Mouse (Mus musculus): ENCODE measurements around the gene Zkscan3. TPM values are rescaled to one million over a fixed set of nuclear protein-coding genes. Genes with fewer than 3 reads are reported as not detected.
A peak's percentile ranks its signal among the peaks of the same experiment; 100 is the strongest.

Zkscan3 gene
- total RNA-seq, 2 experiments from 2014 or later, result 15.9 to 16.8 TPM

DNA sequence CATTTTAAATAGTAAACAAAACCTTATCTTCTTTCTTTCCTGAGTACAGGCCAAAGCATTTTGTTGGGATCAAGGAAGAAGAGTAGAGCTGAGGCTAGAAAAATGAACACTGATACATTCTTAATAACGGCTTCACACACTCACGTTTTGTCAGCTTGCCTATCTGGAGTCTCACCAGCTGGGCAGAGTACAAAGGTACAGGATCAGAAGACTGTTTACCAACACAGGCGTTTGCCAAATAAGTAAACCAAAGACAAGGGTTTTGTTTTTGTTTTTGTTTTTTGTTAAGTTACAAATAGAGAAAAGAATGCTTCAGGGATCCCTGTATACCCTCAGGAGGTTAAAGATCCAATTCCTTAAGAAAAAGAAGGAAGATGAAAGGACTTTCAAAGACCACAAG, 1.4 kb downstream of the Zkscan3 start:
- DNase-seq, result no peak

DNA sequence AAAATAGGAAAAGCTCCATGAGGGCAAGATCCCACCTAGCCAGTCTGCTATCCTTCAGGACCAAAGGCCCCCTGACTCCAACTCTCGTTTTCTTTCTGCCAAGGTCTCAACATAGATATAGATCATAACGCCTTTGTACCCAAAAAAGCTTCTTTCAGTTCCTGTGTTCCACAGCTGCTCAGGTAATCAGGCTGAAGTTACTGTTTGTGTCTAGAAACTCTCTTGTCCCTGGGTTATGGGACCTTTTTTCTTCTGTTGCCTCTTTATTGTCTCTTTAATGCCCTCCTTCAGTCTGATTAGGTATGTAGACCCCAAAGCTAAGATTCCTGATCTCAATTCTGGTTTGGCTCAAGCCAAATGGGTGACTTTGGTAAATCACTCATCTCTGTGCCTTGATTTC, 5.1 kb downstream of the Zkscan3 start:
- no peak for DNase-seq

DNA sequence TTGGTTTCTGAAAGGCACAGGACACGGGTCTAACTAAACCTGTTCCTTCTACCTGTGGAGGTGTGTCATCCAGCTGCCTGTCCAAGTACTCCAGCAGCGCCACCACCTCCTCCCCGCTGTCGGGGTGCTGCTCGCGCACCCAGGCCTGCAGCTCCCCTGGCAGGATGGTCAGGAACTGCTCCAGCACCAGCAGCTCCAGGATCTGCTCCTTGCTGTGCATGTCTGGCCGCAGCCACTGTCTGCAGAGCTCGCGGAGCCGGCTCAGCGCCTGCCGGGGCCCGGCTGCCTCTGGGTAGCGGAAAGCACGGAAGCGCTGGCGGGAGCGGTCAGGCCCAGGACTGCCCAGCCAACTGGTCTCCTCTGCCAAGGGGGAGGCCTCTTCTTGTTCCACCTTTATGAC, 6.5 kb downstream of the Zkscan3 start:
- DNase-seq, result peak; percentile 8

DNA sequence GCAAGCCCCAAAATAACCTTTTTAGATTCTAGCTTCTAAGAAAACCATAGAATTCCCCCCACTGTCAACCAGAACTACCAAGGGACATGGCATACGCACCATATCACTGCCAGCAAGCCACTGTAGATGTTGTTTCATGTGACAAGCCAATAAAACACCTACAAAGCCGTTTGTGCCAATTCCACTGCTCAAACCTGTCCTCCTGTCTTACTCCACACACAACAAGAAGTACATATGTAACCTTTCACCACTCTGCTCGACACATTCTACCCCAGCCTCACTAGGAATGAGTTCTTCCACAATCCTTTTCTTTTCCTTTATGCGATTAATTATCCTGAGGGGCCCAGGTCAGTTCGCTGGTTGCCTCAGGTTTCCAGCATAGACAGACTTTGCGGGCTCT, 6.9 kb downstream of the Zkscan3 start:
- no peak for DNase-seq

DNA sequence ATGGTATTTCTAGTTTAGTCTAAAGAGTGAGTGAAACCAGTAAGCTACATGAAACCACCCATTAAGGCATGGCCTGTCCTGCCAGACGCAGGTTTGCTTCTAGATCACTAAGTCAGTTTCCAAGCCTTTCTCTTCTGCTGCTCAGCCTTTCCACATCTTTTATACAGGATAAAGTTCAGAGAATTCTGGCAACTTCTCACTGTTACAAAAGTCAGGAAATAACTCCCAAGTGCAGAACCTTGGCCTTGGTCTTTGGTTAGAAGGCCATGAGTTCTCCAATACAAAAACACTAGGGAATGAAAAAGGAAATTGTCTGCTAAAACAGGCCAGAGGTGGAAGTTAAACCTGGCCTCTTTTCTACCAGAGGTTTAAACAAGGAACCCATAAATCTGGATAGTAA, 7.3 kb downstream of the Zkscan3 start:
- no peak for DNase-seq

DNA sequence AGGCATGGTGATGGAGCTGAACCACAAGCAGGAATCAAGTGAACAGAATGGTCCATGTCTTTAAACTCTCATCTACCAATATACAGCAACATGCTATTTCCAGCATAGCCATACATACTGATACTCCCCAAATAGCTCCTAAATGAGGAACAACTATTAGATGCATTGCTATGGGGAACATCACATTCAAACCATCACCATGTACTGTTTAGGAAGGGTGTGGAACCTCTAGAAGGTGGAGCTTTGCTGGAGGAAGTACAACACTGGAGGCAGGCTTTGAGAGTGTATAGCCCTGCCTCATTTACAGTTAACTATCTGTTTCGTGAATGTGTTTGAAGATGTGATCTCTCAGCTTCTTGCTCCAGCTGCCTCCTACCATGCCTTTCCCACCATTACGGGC, 24.8 kb downstream of the Zkscan3 start:
- no peak for DNase-seq

DNA sequence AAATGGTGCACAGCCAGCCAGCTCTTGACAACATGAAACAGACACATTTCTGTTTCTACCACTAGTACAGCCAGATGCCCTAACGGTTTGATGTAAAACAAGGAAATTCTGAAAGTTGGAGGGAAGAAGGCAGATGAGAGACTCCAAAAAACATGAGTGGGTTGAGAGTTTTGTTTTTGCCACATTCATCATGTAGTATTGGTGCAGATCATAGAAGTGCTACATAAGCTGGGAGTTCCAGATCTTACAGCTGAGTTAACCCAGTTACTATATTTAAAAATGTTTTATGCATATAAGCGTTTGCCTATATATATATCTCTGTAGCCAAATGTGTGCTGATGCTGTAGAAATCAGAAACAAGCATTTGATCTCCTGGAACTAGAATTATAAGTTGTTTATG, 29.9 kb downstream of the Zkscan3 start:
- DNase-seq, result no peak

DNA sequence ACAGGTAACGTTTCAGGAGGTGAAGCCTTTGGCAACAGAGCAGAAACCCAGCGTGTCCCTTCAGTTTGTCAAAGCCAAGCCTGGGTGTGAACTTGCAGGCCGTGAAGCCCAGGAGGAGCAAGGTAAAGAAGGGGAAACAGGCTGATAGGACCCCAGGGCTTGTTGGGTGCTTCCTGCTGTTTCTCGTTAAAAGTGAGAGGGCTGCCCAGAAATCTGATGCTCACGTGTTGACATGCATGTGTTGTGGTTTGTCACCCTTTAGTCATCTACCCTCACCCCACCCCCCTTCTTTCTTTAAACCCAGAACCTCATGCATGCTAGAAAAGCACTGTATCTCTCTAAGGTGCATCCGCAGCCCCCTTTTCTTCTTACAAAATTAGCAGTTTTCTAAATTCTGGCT, 35.9 kb downstream of the Zkscan3 start:
- DNase-seq, result no peak

DNA sequence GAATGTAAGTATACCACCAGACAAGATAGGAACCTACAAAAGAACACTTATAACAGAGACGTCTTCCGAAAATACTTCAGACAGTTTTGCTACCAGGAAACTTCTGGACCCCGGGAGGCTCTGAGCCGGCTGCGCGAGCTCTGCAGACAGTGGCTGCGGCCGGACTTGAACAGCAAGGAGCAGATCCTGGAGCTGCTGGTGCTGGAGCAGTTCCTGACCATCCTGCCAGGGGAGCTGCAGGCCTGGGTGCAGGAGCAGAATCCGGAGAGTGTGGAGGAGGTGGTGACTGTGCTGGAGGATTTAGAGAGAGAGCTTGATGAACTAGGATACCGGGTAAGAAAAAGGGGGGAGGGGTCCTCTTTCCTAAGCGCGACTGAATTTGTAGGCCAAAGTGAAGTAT, 38.8 kb downstream of the Zkscan3 start:
- no peak for DNase-seq

DNA sequence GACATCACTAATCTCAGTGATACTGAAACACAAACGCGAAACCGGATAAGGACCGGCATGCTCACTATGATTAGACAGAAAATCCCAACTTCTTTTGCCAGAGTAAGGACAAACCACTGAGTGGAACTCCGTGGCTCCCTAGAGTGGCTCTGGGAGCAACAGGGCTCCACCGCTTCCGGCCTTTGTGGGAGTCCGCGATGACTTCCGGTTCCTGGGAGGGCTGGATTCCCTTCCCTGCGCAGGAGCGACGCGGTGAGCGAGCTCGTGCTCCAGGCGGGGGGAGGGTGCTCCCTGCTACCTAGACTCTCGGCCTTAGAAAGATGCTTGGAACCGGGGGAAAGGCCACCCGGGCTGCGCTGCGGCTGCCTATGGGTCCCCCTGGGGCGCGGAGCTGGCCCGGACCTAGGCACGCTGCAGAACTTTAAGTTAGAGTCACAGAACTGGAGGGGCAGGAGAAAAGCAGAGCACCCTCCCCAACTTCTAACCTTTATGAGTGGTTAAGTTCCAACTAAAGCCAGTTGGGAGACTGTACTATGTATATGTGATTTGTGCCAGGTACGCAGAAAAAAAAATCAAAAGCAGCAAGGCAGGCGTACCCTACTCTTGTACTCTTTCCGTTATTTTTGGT, 39.8 kb downstream of the Zkscan3 start, which contains the start of gene Zscan12:
Zscan12 (plus strand) TSS at position 200 of the 628 bp plus-strand sequence.
- peak; percentile 89 for DNase-seq

DNA sequence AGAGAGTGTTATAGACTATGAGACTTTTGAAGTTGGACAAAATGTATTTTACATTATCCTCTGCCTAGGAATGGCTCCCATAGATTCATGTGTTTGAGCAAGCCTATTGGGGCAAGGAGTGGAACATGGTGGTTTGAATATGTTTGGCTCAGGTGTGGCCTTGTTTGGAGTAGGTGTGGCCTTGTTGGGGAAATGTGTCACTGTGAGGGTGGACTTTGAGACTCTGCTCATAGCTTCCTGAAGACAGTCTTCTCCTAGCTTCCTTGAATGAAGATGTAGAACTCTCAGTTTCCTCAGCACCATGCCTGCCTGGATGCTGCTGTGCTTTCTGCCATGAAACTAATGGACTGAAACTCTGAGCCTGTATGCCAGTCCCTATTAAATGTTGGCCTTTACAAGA, 52.0 kb downstream of the Zkscan3 start:
- no peak for DNase-seq

DNA sequence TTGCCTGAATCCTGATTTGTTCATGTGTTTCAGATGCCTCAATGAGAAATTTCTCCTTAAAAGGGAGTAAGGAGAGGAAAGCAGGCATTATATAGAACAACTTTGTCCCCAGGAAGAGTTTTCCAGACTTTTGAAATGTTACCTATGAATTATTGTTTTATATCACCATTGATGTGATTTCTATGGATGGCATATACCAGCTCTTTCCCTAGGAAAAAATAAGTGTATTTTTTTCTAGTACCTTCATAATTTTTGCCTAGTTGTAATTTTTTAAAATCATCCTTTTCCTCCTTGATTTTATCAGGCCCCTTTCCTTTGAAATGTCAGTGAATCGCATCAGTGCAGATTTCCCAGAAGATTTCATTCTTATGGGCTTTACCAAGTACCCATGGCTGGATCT, 55.9 kb downstream of the Zkscan3 start, which contains the start of gene Olfr1367:
Olfr1367 (plus strand) TSS at position 301 of the 400 bp plus-strand sequence.
- no peak for DNase-seq

Small RNAs within 50 kb of the gene (microRNA-seq; reads per million reads assigned to microRNA genes)
- gene Mir1896 (ENCODE audit: borderline replicate concordance in 2 of 2), result 0 reads per million in 2 experiments
- gene Mir6942 (ENCODE audit: borderline replicate concordance in 2 of 2), result 0 reads per million in 2 experiments

Other genes with a start within 250 kb of the Zkscan3 start
- gene Trim27, start 223.3 kb downstream of the Zkscan3 start, total RNA-seq (2021), result 10 to 100 TPM; 20.6 to 24.7 TPM
- gene Gpx5, start 110.0 kb downstream of the Zkscan3 start, total RNA-seq (2021), result not detected
- not detected for gene Gpx6, start 90.6 kb downstream of the Zkscan3 start, total RNA-seq (2021)
- not detected for gene Olfr1367, start 55.8 kb downstream of the Zkscan3 start, total RNA-seq (2021)
- 1 to 10 TPM; 4.5 to 5.0 TPM for gene Zscan12, start 39.9 kb downstream of the Zkscan3 start, total RNA-seq (2021)
- gene Pgbd1, start 38.3 kb upstream of the Zkscan3 start, total RNA-seq (2021), result under 1 TPM; 0.15 to 0.27 TPM
- 10 to 100 TPM; 10.2 to 10.3 TPM for gene Zscan26, start 51.0 kb upstream of the Zkscan3 start, total RNA-seq (2021)
- gene Nkapl, start 65.8 kb upstream of the Zkscan3 start, total RNA-seq (2021), result under 1 TPM in 1 of 2 experiments, not detected in 1; 0.18 TPM
- gene Zkscan4, start 76.2 kb upstream of the Zkscan3 start, total RNA-seq (2021), result under 1 TPM; 0.41 to 0.59 TPM
- gene Gm10065, start 76.7 kb upstream of the Zkscan3 start, total RNA-seq (2021), result not detected
- 10 to 100 TPM; 20.2 to 21.5 TPM for gene AK157302, start 92.5 kb upstream of the Zkscan3 start, total RNA-seq (2021)
- 100 to 1,000 TPM; 119 to 147 TPM for gene Gm11273, start 98.7 kb upstream of the Zkscan3 start, total RNA-seq (2021)
- 1 to 10 TPM; 3.8 to 5.4 TPM for gene Zkscan8, start 128.4 kb upstream of the Zkscan3 start, total RNA-seq (2021)
- not detected for gene Olfr1366, start 140.1 kb upstream of the Zkscan3 start, total RNA-seq (2021)
- not detected for gene Olfr1535, start 157.1 kb upstream of the Zkscan3 start, total RNA-seq (2021)
- gene Olfr1364, start 179.0 kb upstream of the Zkscan3 start, total RNA-seq (2021), result not detected
- gene Olfr1362, start 211.3 kb upstream of the Zkscan3 start, total RNA-seq (2021), result not detected
- gene Olfr11, start 239.8 kb upstream of the Zkscan3 start, total RNA-seq (2021), result not detected

All from gastrocnemius, postnatal 25 days (tissue).